Mouse (Mus musculus): ENCODE measurements around the gene C1qtnf1.

DNA sequence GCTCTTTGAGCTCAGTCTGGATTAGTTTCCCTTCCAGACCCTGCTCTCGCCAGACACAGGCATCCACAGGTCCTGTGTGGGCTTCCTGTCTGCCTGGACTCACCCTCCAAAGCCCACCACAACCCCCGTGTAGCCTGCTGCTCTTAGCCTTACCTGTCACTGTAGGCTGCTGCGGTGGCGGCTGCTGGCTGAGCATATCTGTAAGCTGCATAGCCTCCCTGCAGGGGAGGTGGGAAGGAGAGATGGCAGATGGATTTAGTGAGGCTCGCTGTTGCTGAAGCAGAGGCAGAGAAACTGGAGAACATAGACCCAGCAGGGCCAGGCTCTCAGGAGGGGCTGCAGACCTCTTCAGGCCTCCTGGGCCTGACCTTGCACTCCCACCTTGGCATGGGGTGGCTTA is 67.1 kb downstream of the C1qtnf1 start:
- no peak for TF ChIP-seq CTCF (IDR thresholded peaks at IDR 0.05; ENCODE audit: insufficient read depth, low read length)
- no peak for TF ChIP-seq POLR2A (IDR thresholded peaks at IDR 0.05; ENCODE audit: borderline replicate concordance, extremely low read depth, low read depth, low read length)

Data from lung, adult 2 months (tissue).